15 mouse cellular contexts compared by ENCODE assay signal in the genomic region with DNA sequence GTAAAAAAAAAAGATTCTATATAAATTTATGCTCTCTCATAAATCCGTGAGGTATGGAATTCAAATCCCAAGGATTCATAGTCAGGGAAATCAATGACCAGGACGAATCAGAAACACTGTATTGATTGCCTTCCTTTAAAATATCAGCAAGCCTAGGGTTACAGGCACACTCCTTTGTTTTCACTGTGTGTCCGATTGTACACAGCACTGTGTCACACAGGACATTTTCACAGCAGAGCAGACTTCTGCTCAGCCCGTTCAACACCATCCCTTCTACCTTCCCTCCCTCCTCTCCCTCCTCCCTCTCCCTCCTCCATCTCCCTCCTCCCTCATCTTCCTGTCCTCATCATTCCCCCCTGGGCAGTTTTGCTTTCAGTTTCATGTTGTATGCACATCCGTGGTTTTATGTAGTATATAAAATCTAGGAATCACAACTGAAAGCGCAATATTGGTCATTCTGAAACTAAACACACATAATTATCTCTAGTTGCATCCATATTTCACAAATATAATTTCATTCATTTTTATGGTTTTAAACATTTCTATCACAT. TPM values are rescaled to one million over a fixed set of nuclear protein-coding genes. Genes with fewer than 3 reads are reported as not detected.
DNase-seq lines count a peak whose midpoint lies in the region; ATAC-seq and TF ChIP-seq lines count a peak whose summit lies in the region.
"Had no signal": no experiment of that assay in that cellular context is flagged by ENCODE, and none has a peak within 500 bp of the region (broad histone marks: within the 10 kb centered on the region; RNA-seq: fewer than 3 reads in every experiment).

No protein-coding gene starts in this region.

- H3K4me3 ChIP-seq in gastrocnemius, adult 2 months: peak overlapping the region; percentile 36
- H3K4me3 ChIP-seq in lung, postnatal 0 days (ENCODE audit: low read depth, low read length): no peak overlapping the region
- peak overlapping the region; percentile 17 for H3K4me3 ChIP-seq in myocyte
- no peak overlapping the region for H3K4me3 ChIP-seq in forebrain, embryonic 11.5 days (ENCODE audit: low read depth, low read length)
- H3K4me3 ChIP-seq: hindbrain, embryonic 15.5 days had no signal

- H3K27me3 ChIP-seq in lung, postnatal 0 days (replicated peaks; ENCODE audit: insufficient read depth, low read length): no peaks in the 10 kb centered on the region
- no peaks in the 10 kb centered on the region for H3K27me3 ChIP-seq in myocyte (ENCODE audit: control insufficient read depth, insufficient read depth, insufficient read length)
- H3K27me3 ChIP-seq in forebrain, embryonic 11.5 days (ENCODE audit: control insufficient read depth, insufficient read depth, low read length): no peaks in the 10 kb centered on the region
- H3K27me3 ChIP-seq: hindbrain, embryonic 15.5 days had no signal

- H3K9ac ChIP-seq in lung, postnatal 0 days (replicated peaks; ENCODE audit: low read depth): no peak overlapping the region
- no peak overlapping the region for H3K9ac ChIP-seq in forebrain, embryonic 11.5 days (ENCODE audit: low read length)

- DNase-seq in gastrocnemius, adult 2 months: no peak
- DNase-seq in gastrocnemius, adult 18-20 months (ENCODE audit: low spot score): no peak
- no peak for DNase-seq in lung, postnatal 0 days (ENCODE audit: low spot score)
- DNase-seq in lung, postnatal 14 days: no peak
- no peak for DNase-seq in forebrain, embryonic 11.5 days (ENCODE audit: low spot score)
- no peak for DNase-seq in right cerebral cortex, adult 2 months (ENCODE audit: low spot score in 2 of 2)
- DNase-seq: adrenal gland, postnatal 10 days; cerebellum, adult 11 months; kidney, postnatal 10 days; midbrain, embryonic 14.5 days; spleen, adult 18-20 months had no signal

- peak overlapping the region; percentile 91 for H3K27ac ChIP-seq in gastrocnemius, adult 2 months
- H3K27ac ChIP-seq in lung, postnatal 0 days (ENCODE audit: low read length): no peak overlapping the region
- H3K27ac ChIP-seq in forebrain, embryonic 11.5 days (ENCODE audit: low read depth, low read length): no peak overlapping the region

- no peak for TF ChIP-seq CTCF in gastrocnemius, adult 2 months (IDR thresholded peaks at IDR 0.05)
- no peak for TF ChIP-seq CTCF in lung, postnatal 0 days (IDR thresholded peaks at IDR 0.05)

- no peaks in the 10 kb centered on the region for H3K79me2 ChIP-seq in myocyte (ENCODE audit: control insufficient read depth, insufficient read depth)

- H3K9me3 ChIP-seq in lung, postnatal 0 days (ENCODE audit: low read length): no peaks in the 10 kb centered on the region
- no peaks in the 10 kb centered on the region for H3K9me3 ChIP-seq in forebrain, embryonic 11.5 days (ENCODE audit: control insufficient read depth, low read length)
- H3K9me3 ChIP-seq: heart, embryonic 10.5 days; hindbrain, embryonic 15.5 days had no signal

- no peaks in the 10 kb centered on the region for H3K4me1 ChIP-seq in lung, postnatal 0 days (ENCODE audit: insufficient read depth, low read depth, low read length)
- peaks cover 3% of the 10 kb centered on the region; the same call in 1 of the 2 replicates for H3K4me1 ChIP-seq in forebrain, embryonic 11.5 days (replicated peaks; ENCODE audit: control insufficient read depth, insufficient read depth, low read length)
- H3K4me1 ChIP-seq: hindbrain, embryonic 15.5 days had no signal

- no peak for TF ChIP-seq EP300 in lung, postnatal 0 days (IDR thresholded peaks at IDR 0.05)

- no peak for ATAC-seq in lung, postnatal 0 days
- ATAC-seq in activated CD4-positive, CD25-positive, alpha-beta regulatory T cell, adult 4 months: peak; percentile 55
- no peak for ATAC-seq in forebrain, embryonic 11.5 days (replicated peaks; ENCODE audit: low FRiP score)

- no peaks in the 10 kb centered on the region for H3K36me3 ChIP-seq in lung, postnatal 0 days (ENCODE audit: insufficient read depth, low read length)
- no peaks in the 10 kb centered on the region for H3K36me3 ChIP-seq in myocyte (ENCODE audit: control insufficient read depth, insufficient read depth)
- no peaks in the 10 kb centered on the region for H3K36me3 ChIP-seq in forebrain, embryonic 11.5 days (ENCODE audit: control insufficient read depth, insufficient read depth, low read length)
- H3K36me3 ChIP-seq: heart, embryonic 10.5 days; hindbrain, embryonic 15.5 days had no signal

- TF ChIP-seq POLR2A in myocyte (IDR thresholded peaks at IDR 0.05; ENCODE audit: insufficient read length, low read depth): no peak

- no peak overlapping the region for H3ac ChIP-seq in myocyte (ENCODE audit: control insufficient read depth, insufficient read length)

- H3K4me2 ChIP-seq in lung, postnatal 0 days (replicated peaks; ENCODE audit: low read depth, low read length): peak overlapping the region; percentile 19; the same call in 1 of the 2 replicates
- peak overlapping the region; percentile 79 for H3K4me2 ChIP-seq in myocyte (ENCODE audit: low read depth)
- H3K4me2 ChIP-seq in forebrain, embryonic 11.5 days (ENCODE audit: low read depth, low read length, severe bottlenecking): no peak overlapping the region

- intact Hi-C loops in gastrocnemius, adult 2 months (cut with DNase I): no loop called here

- 54% methylated on average over 6 of the region's 6 CpGs for WGBS in lung, postnatal 0 days
- 86% methylated on average over 6 of the region's 6 CpGs for WGBS in forebrain, embryonic 11.5 days

TF ChIP-seq in myocyte, 11 proteins besides CTCF, POLR2A, EP300 and RAD21:
- TF ChIP-seq E2F4 (IDR thresholded peaks at IDR 0.05; ENCODE audit: insufficient read depth): no peak
- no peak for TF ChIP-seq POLR2AphosphoS2 (IDR thresholded peaks at IDR 0.05; ENCODE audit: insufficient read length, low read depth)

RNA-seq across cellular contexts. Expression of a gene that starts 19.8 kb away (rescaled TPM):
- total RNA-seq in gastrocnemius, adult 2 months (2021): 10 to 100 TPM; 24.4 to 26.9 TPM
- 10 to 100 TPM; 21.9 to 23.0 TPM for total RNA-seq in gastrocnemius, adult 18-20 months (2021)
- polyA plus RNA-seq in lung, postnatal 0 days (2015; fragmentation: Nextera tagmentation; extraction: Ambion mirVana): 42.2 and 48.7 TPM in 2 replicates
- 10 to 100 TPM; 77.0 to 82.7 TPM for polyA plus RNA-seq in activated CD4-positive, CD25-positive, alpha-beta regulatory T cell, adult 4 months (2017; shearing (Covaris generic))
- polyA plus RNA-seq in myocyte (2012; fragmentation: generic; extraction: Trizol): 22.8 TPM
- polyA plus RNA-seq in forebrain, embryonic 11.5 days (2014; fragmentation: Nextera tagmentation; extraction: Ambion mirVana): 55.1 and 63.8 TPM in 2 replicates

Comparison
In these comparisons a context has a peak if more than half of its experiments do, and no peak if none do; other contexts are left out.
1. H3K4me3 ChIP-seq: peak in gastrocnemius, adult 2 months (single experiment) and myocyte (single experiment); none in lung, postnatal 0 days (single experiment) and forebrain, embryonic 11.5 days (single experiment).